Mouse (Mus musculus): ENCODE results near the gene Golga2.

DNA sequence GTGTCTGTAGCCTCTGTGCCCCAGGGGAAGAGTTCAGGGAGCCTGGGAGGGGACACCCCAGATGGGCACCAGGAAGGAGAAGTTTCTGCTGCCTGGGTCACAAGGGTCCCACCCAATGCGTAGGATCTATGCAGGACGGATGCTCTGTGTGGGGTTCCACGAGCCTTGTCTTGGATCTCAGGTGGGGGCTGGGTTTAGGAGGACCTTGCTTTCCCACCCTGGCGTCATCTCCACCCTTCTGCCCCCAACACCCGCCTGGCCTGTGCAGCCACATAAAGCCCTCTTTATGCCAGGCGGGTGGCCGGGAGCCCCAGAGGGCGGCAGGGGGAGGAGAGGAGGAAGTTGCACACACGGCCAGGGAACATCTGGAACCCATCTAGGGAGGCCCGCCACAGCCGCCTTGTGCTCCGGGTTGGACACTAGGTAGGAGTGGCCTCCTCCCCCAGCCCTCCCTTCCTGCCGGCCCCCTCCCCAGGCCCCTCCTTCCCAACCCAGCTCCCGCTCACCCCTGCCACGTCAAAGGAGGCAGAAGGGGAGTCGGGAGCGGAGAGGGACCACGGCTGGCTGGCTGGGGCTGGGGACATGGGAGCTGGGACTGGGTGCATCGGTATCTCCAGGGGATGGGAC is 30.7 kb downstream of the Golga2 start:
- TF ChIP-seq EP300 (IDR thresholded peaks at IDR 0.05; ENCODE audit: low read depth) (no peak), CTCF (IDR thresholded peaks at IDR 0.05; ENCODE audit: low read depth) (no peak)

All from liver, postnatal 0 days (tissue).